23 mouse cellular contexts compared by ENCODE assay signal in the genomic region with DNA sequence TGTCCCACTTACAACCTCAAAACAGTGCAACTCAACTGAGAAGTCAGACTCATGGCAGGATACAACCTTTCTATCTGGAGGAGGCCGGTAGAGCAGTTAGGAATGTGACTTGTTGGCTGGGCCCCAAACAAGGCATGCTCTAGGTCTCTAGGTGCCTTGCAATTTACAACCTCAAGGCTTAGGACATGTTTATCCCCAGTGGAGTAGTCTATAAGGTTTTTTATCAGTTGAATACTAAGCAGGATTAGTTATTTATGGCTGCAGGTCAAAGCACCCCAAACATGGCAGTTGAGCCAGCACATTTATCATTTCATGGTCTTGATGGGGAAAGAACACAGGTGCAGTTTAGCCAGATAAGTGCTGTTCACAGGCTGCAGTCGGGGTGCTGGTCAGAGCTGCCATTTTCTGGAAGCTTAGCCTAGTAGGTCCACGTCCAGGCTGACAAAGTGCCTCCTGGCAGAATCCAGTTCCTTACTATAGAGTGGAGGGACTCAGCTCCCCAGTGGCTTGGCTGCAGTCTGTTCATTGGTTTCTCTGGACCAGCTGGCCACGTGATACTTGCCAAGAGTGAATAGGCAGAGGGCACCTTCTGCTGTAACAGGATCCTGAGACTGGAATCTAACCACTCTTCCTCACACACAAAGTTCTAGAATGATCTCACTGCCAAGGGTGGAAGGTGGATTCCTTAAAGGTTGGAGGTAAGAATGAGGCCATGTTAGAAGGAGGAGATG.
A peak's percentile ranks its signal among the peaks of the same experiment; 100 is the strongest.
DNase-seq lines count a peak whose midpoint lies in the region; ATAC-seq lines count a peak whose summit lies in the region.
"Had no signal": no experiment of that assay in that cellular context is flagged by ENCODE, and none has a peak within 500 bp of the region (broad histone marks: within the 10 kb centered on the region; RNA-seq: fewer than 3 reads in every experiment).

No protein-coding gene starts in this region.

- DNase-seq in cerebellum, postnatal 14 days = peak; percentile 56 to 66
- no peak for DNase-seq in cerebellum, adult 8-10 months
- DNase-seq in kidney, adult 18-20 months = peak; percentile 5
- DNase-seq in kidney, postnatal 4 days = no peak
- peak; percentile 35 for DNase-seq in midbrain, embryonic 11.5 days (ENCODE audit: low spot score, missing footprints)
- DNase-seq in midbrain, embryonic 14.5 days = no peak
- no peak for DNase-seq in thymus, postnatal 10 days (ENCODE audit: low spot score in 2 of 2)
- DNase-seq: cerebellum, adult 11-12 months; gastrocnemius, postnatal 36 days; heart, adult 2 months; heart, postnatal 14 days; liver; lung, postnatal 36 days; right cerebral cortex, postnatal 14 days; thymus, postnatal 36 days had no signal

- no peak overlapping the region for H3K9ac ChIP-seq in midbrain, embryonic 11.5 days (ENCODE audit: low read length)
- no peak overlapping the region for H3K9ac ChIP-seq in midbrain, embryonic 14.5 days (replicated peaks; ENCODE audit: low read length)
- H3K9ac ChIP-seq in intestine, embryonic 16.5 days (ENCODE audit: low read depth, low read length) = no peak overlapping the region
- H3K9ac ChIP-seq: heart, embryonic 13.5 days; liver, embryonic 15.5 days; lung, embryonic 15.5 days had no signal

- no peaks in the 10 kb centered on the region for H3K27me3 ChIP-seq in midbrain, embryonic 11.5 days (ENCODE audit: control insufficient read depth, insufficient read depth, low read length)
- no peaks in the 10 kb centered on the region for H3K27me3 ChIP-seq in midbrain, embryonic 14.5 days (ENCODE audit: control insufficient read depth, insufficient read depth, low read length)
- no peaks in the 10 kb centered on the region for H3K27me3 ChIP-seq in intestine, embryonic 16.5 days (replicated peaks; ENCODE audit: control insufficient read depth, insufficient read depth, low read length)
- H3K27me3 ChIP-seq: heart, embryonic 13.5 days; liver, embryonic 15.5 days; lung, embryonic 15.5 days had no signal

- ATAC-seq in midbrain, embryonic 11.5 days (ENCODE audit: low FRiP score) = no peak; the same call in 1 of the 2 replicates
- no peak for ATAC-seq in midbrain, embryonic 14.5 days (ENCODE audit: low FRiP score, low TSS enrichment)
- peak; percentile 68; the same call in 1 of the 2 replicates for ATAC-seq in intestine, embryonic 16.5 days
- ATAC-seq: CD4-positive, CD25-positive, alpha-beta regulatory T cell, adult 4 months had no signal

- H3K27ac ChIP-seq in midbrain, embryonic 11.5 days (ENCODE audit: low read depth, low read length) = no peak overlapping the region
- H3K27ac ChIP-seq in midbrain, embryonic 14.5 days (replicated peaks; ENCODE audit: low read depth, low read length) = no peak overlapping the region
- no peak overlapping the region for H3K27ac ChIP-seq in intestine, embryonic 16.5 days (ENCODE audit: low read length)
- H3K27ac ChIP-seq: forebrain, embryonic 10.5 days; heart, adult 2 months; heart, embryonic 13.5 days; limb, embryonic 10.5 days; liver, embryonic 15.5 days; lung, embryonic 15.5 days had no signal

- 83% methylated on average over 4 of the region's 4 CpGs for WGBS in midbrain, embryonic 11.5 days
- 79% methylated on average over 4 of the region's 4 CpGs for WGBS in midbrain, embryonic 14.5 days
- WGBS in intestine, embryonic 16.5 days = 54% methylated on average over 4 of the region's 4 CpGs

- no peaks in the 10 kb centered on the region for H3K36me3 ChIP-seq in midbrain, embryonic 11.5 days (ENCODE audit: control insufficient read depth, insufficient read depth, low read length)
- no peaks in the 10 kb centered on the region for H3K36me3 ChIP-seq in midbrain, embryonic 14.5 days (ENCODE audit: control insufficient read depth, insufficient read depth, low read length)
- H3K36me3 ChIP-seq in intestine, embryonic 16.5 days (ENCODE audit: control insufficient read depth, insufficient read depth, low read length) = no peaks in the 10 kb centered on the region
- H3K36me3 ChIP-seq: forebrain, embryonic 10.5 days; heart, embryonic 13.5 days; limb, embryonic 10.5 days; liver, embryonic 15.5 days; lung, embryonic 15.5 days had no signal

- H3K9me3 ChIP-seq in midbrain, embryonic 11.5 days (ENCODE audit: control insufficient read depth, low read length) = no peaks in the 10 kb centered on the region
- H3K9me3 ChIP-seq in midbrain, embryonic 14.5 days (ENCODE audit: control insufficient read depth, low read length) = no peaks in the 10 kb centered on the region
- H3K9me3 ChIP-seq in intestine, embryonic 16.5 days (ENCODE audit: control insufficient read depth, low read length) = no peaks in the 10 kb centered on the region
- H3K9me3 ChIP-seq: forebrain, embryonic 10.5 days; heart, embryonic 13.5 days; limb, embryonic 10.5 days; liver, embryonic 15.5 days; lung, embryonic 15.5 days; megakaryocyte, embryonic 14.5 days had no signal

- H3K4me1 ChIP-seq in midbrain, embryonic 11.5 days (ENCODE audit: control insufficient read depth, insufficient read depth, low read length) = peaks cover 3% of the 10 kb centered on the region
- H3K4me1 ChIP-seq in midbrain, embryonic 14.5 days (ENCODE audit: control insufficient read depth, insufficient read depth, low read length) = no peaks in the 10 kb centered on the region
- H3K4me1 ChIP-seq in intestine, embryonic 16.5 days (ENCODE audit: control insufficient read depth, insufficient read depth, low read length) = no peaks in the 10 kb centered on the region
- H3K4me1 ChIP-seq: liver, embryonic 15.5 days; lung, embryonic 15.5 days had no signal

- no peak overlapping the region for H3K4me3 ChIP-seq in midbrain, embryonic 11.5 days (ENCODE audit: low read depth, low read length)
- no peak overlapping the region for H3K4me3 ChIP-seq in midbrain, embryonic 14.5 days (replicated peaks; ENCODE audit: low read depth, low read length)
- no peak overlapping the region for H3K4me3 ChIP-seq in intestine, embryonic 16.5 days (ENCODE audit: low read length)
- H3K4me3 ChIP-seq: forebrain, embryonic 10.5 days; heart, adult 2 months; heart, embryonic 13.5 days; limb, embryonic 10.5 days; liver, embryonic 15.5 days; lung, embryonic 15.5 days; megakaryocyte, embryonic 14.5 days had no signal

- H3K4me2 ChIP-seq in midbrain, embryonic 11.5 days = no peak overlapping the region
- H3K4me2 ChIP-seq in midbrain, embryonic 14.5 days (ENCODE audit: low read length) = no peak overlapping the region
- no peak overlapping the region for H3K4me2 ChIP-seq in intestine, embryonic 16.5 days (ENCODE audit: low read depth, low read length)
- H3K4me2 ChIP-seq: heart, embryonic 13.5 days; liver, embryonic 15.5 days; lung, embryonic 15.5 days had no signal

Comparison
In these comparisons a context has a peak if more than half of its experiments do, and no peak if none do; other contexts are left out.
1. DNase-seq: peak in cerebellum, postnatal 14 days (2 of 2), kidney, adult 18-20 months (single experiment) and midbrain, embryonic 11.5 days (single experiment); none in cerebellum, adult 8-10 months (single experiment), kidney, postnatal 4 days (0 of 2), midbrain, embryonic 14.5 days (single experiment) and thymus, postnatal 10 days (0 of 2).